Mouse (Mus musculus) naive thymus-derived CD4-positive, alpha-beta T cell, adult 2 months (primary cell): ENCODE results near the gene Map1lc3a.

Experiments
- DNase-seq: peaks from one replicate; pipeline ENCODE4 v3.0.0-alpha.2; 2011; ENCODE audit warnings: low read depth

Gene Map1lc3a

DNA sequence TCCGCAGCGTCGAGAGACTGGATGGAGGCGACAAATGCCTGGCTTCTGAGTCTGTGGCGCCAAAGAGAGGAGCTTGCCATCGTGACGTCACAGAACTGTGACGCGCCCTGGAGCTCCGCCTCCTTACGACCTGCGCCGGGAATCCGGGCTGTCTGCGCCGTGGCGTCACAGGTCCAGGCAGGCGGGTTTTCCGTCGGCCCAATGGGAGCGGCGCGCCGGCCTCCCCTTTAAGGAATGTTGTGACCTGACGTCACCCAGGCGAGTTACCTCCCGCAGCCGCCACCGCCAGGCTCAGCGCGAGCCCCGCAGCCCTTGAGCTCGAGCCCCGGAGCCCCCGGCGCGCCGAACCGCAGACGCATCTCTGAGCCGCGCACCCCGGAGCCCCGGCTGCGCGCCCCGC, at the start of gene Map1lc3a:
Map1lc3a (plus strand) TSS at position 103 of the 400 bp plus-strand sequence.
- DNase-seq = peak; percentile 98

DNA sequence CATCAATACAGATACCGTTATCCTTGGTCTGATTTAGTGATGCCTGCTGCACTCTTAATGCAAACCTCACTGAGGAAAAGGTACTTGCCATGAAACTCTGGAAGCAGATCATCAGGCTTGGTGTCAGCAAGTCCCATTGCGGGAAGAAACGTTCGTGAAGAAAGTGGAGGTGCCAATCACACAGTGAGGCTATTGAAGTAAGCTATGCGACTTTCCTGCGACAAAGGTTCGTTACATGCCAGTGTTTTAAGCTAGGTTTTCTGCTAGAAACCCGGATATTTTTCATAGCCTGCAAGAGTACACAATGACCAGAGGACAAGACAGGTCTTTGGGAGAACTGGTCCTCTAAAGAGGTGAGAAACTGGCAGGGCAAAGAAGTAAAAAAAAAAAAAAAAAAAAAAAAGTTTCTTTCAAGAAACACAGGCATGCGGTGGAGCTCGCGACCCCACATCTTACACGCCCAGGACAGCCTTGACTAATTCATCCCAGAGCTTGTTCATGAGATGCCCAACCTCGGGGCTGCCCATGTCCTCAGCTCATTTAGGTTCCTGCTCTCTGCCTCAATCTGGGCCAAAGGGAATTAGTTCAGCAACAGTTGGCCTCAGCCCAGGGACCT, 40.2 kb upstream of the Map1lc3a start:
- peak; percentile 50 for DNase-seq

DNA sequence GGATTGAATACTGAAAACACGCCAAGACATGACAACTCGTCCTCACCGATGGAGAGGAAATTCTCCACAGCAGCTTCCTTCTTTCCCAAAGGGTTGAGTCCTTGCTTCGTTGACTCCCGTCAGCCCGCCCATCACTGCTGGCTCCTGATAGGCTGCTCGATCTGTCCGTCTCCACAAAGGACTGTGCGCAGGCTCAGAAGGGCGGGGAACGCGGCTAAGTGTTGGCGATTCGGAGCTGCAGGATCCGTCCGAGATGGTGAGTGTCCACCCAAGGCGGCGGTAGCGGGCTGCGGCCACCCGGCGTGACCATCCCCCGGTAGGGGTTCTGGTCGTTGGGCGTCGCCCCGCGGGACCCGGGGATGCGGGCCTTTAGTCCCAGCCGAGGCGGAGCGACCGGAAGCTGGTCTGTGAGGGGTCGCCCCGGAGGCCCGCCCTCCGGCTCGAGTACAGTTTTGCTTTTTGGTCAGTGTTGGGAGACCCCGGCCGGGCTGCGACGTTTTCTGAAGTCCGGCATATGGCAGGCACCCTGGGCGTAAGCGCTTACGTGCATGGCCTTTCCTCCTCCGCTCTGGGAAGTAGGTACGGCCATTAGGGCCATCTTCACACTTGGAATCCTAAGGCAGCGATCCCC, 39.6 kb upstream of the Map1lc3a start, which contains the start of gene Dynlrb1:
Dynlrb1 (plus strand) TSS at position 172 of the 631 bp plus-strand sequence.
- DNase-seq = peak; percentile 97

DNA sequence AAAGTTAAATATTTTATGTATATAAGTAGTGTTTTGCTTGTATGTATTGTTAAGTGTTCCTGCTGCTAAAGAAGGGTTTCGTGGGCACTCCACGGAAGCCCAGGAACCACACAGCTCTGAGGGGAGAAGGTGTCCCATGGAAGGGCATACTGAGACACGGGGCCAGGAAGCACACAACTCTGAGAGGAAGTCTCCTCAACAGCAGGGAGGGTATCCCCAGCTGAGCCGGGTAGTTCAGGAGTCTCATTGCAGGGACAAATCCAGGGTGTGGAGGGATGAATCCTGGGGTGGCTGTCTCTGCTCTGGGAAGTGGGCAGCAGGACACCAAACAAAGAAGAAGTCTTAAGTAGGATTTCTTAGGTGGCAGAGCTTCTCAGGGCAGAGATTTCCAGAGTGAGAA, 38.8 kb upstream of the Map1lc3a start:
- peak; percentile 34 for DNase-seq

DNA sequence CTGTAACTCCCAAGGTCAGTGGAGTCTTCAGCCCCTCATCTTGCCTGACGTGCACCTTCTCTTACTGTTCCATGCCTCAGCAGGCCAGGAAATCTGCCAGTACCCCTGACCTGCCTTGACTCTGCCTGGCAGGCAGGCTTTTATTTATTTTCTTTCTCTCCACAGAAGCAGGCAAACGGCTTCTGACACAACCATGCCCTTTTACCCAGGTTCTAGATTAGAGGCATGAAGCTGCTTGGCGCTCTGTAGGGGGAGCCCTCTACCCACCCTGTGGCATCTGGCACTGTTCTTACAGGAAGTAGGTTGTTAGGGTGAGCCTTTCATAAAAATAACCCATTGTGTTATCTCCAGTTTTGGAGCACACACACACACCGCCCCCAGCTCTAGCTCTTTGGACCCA, 35.2 kb upstream of the Map1lc3a start:
- peak; percentile 43 for DNase-seq

DNA sequence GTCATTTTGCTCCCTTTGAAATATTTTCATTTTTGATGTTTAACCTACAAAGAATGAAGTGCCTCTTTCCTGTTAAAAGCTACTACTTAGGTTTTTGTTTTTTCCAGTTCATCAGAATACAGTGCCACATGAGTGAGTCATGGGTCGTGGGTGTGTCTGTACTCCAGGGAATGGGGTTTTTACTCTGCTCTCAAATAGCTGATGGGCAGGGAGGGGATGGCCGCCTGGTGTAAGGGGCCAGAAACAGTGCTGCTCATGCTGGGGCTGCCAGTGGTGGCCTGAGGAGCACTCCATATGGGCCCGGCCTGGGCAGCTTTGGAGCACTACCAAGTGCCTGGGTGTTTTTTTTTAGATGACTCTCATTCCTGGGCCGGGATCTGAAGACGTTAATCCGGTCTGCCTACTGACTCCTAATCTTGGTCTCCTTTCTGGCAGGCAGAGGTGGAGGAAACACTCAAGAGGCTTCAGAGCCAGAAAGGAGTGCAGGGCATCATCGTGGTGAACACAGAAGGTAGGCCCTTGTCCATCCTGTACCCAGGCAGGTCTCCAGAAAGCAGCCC, 33.7 kb upstream of the Map1lc3a start:
- no peak for DNase-seq

DNA sequence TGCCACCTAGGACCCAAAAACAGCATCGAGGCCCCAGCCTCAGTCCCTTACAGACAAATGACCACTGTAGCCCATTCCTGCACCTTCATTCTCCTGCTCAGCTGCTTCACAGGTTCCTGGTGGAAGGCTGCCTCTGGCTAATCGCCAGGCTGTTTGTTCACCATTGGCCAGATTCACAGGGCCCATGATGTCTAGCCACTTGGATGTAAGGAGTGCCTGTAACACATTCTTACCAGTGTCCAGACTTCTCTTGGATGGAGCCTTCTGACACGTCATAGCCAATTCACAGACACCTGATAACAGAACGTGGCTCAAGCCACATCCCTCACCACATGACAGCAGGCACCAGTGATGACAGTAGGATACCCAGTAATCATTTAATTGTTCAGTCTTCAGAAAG, 29.9 kb upstream of the Map1lc3a start:
- DNase-seq = no peak

DNA sequence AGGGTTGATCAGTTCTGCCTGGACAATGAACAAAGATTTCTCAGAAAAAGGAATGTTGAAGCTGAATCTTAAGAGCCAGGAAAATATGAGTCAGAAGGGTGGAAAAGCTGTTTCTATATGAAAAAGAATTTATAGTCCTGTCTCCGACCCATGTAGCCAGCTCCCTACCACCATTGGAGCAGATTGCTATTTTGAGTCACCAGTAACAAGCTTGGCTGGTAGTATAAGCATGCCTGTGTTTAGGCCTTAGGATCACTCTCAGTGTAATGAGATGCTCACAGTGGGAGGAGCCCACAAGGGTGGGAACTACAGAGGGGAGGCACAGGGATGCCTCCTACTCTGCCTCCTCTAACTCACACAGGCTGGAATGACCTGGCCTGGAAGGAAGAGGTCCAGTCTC, 27.9 kb upstream of the Map1lc3a start:
- DNase-seq = no peak

DNA sequence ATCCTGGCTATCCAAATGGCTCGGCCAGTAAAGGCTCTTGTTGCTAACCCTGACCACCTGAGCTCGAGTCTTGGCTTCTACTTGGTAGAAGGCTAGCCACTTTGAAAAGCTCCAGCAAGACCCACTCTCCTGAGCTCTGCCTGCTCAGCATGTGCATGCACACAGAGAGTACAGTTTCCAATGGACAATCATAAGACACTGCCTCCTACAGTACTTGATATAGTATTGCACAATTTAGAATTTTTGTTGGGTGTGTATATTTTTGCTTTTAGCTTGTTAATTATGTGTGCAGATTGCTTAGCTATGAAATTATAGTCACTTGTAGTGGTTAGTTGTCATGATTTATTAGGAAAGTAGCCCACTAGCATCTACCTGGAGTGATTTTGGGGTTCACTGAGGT, 27.4 kb upstream of the Map1lc3a start:
- DNase-seq = no peak

DNA sequence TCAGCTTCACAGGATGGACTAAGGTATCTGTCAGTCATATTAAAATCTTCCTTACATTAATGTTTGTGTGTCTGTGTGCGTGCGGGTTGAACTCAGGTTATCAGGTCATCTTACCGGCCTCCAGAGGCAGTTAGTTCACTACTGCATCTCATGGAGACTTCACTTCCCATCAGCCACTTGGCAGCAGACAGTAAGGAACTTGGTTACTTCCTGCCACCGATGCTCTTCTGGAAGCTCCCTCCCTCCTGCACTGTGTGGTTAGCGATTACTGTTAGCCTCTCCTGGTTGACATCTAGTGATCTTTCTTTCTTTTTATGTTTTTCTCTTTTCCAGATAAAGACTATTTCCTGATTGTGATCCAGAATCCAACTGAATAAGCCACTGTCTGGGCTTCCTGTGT, 26.5 kb upstream of the Map1lc3a start:
- no peak for DNase-seq

DNA sequence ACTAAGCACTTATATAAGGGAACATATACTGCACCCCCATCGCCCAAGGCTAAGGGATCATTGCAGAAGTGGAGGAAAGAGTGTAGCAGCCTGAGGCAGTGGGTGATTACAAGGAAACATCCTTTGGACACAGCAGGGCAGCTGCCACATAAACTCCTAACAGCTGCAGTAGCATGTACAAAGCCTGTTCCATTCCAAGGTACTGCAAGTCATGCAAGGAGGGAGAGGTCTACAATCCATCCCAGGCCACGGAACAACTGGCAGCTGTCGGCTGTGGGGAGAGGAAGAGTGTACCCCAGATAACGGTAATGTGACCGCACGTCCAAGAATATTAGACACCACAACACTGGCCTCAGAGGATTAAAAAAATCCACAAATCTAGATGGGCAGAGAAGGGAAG, 10.6 kb upstream of the Map1lc3a start:
- no peak for DNase-seq

DNA sequence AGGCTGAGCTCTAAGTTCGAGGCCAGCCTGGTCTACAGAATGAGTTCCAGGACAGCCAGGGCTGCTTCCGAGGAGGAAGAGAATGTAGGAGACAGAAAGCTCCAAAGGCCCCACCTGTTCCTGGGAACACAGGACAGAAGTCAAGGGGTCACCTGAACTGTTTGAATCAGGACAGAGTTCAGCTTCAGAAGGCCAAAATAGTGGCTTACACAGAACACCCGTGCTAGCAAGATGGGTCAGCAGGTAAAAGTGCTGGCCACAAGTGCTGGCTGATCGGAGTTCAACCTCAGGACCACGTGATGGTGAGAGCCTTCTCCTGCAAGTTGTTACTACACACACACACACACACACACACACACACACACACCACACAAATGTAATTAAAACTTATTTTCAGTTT, 9.2 kb upstream of the Map1lc3a start:
- no peak for DNase-seq

DNA sequence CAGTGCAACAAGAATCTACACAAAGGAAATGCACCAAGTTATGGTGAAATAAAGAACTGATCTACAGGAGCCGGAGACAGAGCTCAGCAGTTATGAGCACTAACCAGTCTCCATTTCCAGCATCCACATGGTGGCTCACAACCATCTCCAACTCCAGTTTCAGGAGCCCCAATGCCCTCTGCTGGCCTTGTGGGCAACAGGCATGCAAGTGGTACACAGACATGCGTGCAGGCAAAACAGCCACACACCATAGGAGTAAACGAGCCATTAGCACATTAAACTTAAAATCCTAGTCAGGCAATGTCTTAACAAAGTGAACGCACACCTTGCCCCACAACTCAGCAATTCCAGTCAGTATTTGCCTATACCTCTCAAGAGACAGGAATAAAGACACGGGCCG, 4.1 kb upstream of the Map1lc3a start:
- DNase-seq = peak; percentile 25

DNA sequence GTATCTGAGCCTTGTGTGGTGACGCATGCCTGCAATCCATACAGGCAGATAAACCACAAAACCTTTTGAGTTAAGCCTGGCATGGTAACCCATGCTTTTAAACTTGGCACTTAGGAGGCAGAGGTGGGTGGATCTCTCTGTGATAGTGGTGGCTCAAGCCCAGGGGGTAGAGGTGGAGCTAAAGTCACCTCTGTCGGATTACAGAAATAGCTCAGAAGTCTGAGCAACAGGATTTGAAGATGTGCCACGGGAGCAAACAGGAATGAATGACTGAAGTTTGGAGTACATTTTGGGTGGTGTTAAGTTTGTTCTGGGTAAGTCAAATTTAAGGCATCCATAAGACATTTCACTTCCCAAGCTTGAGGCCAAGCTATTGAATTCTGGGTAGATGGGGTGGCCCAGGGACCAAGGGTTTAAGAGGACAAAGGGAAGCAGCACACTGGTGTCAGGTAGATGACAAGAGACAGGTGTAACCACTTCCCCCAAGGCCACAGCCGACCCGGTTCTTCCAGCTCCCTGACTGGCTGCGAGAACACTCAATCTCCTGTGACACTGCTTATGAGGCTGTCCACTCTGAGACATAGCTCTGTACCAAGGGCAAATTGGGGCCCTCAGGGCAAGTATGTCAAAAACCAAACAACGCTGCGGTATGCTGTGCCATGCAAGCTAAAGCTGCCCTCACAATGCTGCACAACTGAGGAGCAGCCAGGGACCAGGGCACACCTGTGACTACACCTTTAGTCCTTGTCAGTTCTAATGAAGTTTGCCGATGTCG, 3.5 kb upstream of the Map1lc3a start:
- no peak for DNase-seq

DNA sequence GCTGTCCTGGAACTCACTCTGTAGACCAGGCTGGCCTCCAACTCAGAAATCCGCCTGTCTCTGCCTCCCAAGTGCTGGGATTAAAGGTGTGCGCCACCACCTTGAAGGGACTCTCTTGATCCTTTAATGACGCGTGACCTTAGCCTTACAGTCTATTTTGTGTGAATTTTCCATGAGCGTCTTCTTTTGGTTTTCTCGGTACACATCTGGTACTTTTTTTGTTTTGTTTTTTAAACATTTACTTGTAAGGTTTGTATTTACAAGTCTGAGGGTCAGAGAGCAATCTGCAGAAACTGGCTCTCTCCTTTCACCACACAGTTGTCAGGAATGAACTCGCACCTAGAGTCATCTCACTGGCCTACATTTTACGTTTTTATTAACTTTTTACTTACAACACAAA, 2.5 kb upstream of the Map1lc3a start:
- no peak for DNase-seq

DNA sequence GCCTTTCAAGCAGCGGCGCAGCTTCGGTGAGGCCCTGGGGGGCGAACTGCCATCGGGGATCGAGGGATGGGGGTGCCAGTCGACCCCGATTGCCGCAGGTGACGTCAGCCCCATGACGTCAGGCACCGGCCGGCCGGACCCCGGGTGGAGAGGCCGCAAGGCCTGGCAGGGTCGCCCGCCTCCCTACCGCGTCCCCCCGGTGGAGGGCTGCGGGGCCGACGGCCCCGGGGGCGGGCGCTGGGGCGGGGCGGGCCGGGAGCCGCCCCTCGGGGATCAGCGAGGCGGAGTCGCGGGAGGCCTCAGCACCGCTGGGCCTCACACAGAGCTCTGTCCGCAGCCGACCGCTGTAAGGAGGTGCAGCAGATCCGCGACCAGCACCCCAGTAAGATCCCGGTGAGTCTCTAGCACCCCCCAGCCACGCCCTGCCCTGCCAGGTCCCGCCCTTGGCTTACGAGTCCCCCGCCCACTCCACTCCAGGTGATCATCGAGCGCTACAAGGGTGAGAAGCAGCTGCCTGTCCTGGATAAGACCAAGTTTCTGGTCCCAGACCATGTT, 601 bp downstream of the Map1lc3a start:
- peak; percentile 77 for DNase-seq

DNA sequence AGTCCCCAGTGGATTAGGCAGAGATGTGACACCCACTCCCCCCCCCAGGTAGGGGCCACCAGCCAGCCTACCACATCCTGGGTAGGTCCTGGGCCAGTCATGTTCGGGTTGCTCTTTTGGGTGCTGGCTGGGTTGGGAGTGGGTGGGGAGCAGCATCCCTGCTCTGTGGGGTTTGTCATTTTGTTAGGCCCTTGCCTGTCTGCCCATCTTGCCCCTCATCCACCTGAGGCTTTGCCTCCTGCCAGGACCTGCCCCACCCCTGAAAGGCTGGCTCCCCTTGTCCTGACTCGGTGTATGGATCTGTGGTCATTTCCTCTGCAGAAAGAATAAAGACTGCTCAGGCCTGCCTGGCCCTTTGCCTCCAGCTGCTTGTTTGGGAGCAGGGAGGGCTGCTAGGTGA, 1.6 kb downstream of the Map1lc3a start:
- DNase-seq = peak; percentile 38

DNA sequence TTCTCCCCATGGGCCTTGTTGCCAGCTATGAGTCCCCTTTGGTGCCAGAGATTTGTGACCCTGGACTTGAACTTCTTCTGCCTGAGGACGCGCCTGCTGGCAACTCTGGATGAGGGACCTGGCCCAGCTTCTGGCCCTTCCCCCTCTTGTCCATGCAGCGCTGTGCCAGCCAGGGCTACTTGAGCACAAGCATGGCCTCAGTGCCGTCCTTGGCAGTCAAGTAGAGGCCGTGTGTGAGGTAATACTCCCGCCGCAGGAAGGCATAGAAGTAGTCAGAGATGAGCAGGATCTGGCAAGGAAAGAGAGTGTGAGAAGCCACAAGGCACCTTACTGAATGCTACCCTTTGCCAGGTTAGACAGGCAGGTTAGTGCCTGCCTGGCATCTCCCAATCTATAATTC, 2.3 kb downstream of the Map1lc3a start:
- no peak for DNase-seq

DNA sequence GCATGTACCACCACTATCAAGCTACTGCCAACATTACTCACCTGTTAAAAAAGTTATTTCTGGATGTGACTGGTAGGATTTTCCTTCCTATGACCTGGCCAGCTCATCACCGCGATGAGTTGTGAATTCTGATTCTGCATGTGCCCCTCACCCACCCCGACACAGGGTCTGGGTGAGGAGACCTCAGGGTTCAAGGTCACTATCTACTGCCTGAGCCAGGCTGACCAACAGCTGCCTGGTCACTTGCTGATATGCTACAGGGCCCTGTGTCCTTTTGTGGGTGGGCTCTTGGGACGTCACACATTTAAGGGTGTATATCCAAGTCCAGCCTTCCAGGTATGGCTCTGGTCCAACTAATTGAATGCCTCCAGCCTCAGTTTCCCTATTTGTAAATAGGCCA, 3.1 kb downstream of the Map1lc3a start:
- no peak for DNase-seq

DNA sequence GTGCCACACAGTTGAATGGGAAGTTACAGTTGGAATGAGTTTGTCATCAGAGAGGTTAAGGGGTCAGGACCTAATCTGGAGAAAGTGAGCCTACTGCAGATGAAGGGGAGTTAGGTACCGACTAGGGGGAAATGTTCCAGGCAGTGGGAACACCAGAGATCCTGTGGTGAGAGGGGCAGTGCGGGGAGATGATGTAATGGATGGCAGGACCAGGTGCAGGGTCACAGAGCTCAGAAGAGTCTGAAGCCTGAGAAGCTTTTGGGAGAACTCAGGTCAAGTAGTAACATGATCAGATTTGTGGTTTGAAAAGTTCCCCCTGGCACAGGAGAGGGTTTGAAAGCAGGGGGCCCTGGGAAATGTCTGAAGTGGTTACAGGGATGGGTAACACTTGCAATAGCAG, 4.0 kb downstream of the Map1lc3a start:
- DNase-seq = no peak

DNA sequence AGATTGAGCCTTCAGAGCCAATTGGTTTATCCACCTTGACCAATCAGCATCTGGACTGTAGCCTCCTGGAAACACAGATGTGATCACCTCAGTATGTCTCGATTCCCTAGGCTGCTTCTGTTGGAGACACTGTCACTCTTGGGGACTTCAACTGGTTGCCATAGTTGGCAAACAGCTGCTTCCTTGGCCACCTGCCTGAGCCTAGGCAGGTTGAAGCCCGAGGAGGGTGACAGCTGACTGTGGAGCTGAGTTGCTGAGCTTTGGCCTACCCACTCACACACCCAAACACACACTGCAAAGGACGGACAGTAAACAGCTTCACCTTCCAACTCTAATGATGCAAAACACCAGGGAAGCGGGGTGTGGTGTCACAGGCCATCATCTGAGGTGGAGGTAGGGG, 7.7 kb downstream of the Map1lc3a start:
- DNase-seq = no peak

DNA sequence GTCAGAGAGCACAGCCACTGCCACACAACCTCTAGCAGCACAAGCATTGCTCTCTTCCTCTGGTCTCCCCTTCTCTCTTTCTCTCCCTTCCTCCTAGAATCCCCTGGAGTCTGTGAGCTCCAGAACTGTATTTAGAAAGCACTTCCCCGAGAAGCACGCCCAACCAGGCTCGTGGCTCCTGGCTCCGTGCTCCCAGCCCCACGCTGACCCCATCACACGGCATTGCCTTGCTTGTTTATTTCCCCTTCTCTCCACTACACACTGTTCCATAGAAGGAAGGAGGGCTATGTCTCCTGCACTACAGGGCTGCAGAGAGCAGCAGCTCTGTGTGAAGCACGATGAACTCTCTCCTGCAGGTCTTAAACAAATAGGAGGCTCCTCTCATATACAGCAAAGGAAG, 8.6 kb downstream of the Map1lc3a start:
- DNase-seq = no peak

DNA sequence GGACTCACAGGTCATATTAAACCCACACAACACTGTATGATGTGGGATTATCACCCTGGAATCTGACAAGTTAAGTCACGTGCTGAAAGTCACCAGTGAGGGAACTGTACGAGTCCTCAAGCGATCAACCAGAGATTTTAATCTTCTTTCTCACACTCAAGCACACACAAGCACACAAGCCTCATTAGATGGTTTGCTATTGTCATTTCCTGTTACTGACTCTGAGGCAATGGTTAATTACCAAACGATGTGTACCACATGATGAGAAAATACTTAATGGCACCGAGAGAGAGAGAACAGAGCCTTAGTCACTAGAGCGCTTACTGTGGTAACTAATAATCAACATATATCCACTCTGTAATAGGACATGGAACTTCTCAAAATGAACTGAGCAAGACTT, 9.6 kb downstream of the Map1lc3a start:
- no peak for DNase-seq
